Mouse (Mus musculus): ENCODE results near the gene Ldb2.

- TF ChIP-seq CTCF (IDR thresholded peaks at IDR 0.05; ENCODE audit: borderline replicate concordance, extremely low read depth, insufficient read depth, insufficient read length) = no peak
- no peak for TF ChIP-seq POLR2A (IDR thresholded peaks at IDR 0.05; ENCODE audit: borderline replicate concordance, extremely low read depth, insufficient read depth, insufficient read length, poor library complexity, severe bottlenecking)
Observed at GRCm38 (mm10) chr5:44635546-44635945, 163.9 kb downstream of the Ldb2 start.

Measured in brain, embryonic 14.5 days (tissue).